Mouse (Mus musculus) spleen, postnatal 14 days (tissue): ENCODE data around the gene Zfp366.

ENCODE experiments used
- DNase-seq, 2 experiments: peaks; one replicate each; pipeline ENCODE4 v3.0.0; 2021 to 2022; ENCODE audit warnings: low spot score in 2 of 2

Gene Zfp366

DNA sequence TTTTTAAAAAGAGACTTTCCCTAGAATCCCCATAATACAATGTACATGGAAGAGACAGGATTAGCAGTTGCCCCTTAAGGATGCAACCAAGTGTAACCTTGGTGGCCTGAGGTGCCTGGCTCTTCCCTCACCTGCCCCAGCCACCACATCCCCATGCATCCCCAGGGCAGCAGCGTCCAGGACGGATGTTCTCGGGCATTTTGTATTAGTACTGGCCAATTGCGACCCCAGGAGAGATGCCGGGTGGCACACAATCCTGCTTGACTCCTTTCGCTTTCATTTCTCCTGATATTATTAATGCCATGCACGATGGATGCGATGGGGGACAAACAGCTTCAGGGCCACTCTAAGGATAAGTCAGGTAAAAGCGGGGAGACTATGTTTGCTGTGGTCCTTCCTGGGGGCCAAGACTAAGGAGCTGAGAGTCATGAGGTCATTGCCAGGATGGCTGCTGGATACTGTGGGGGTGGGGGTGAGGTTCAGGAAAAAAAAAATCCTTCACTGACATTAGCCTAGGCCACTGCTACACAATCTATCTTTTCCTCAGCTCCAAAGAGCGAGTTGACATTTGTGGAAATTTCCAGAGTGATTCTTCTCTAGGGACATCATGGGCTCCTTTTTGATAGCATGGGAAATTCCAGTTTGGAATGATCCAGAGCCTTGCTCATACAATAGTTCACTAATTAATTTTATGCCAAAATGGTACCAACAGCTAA, 1.7 kb downstream of the Zfp366 start:
- DNase-seq: no peak

DNA sequence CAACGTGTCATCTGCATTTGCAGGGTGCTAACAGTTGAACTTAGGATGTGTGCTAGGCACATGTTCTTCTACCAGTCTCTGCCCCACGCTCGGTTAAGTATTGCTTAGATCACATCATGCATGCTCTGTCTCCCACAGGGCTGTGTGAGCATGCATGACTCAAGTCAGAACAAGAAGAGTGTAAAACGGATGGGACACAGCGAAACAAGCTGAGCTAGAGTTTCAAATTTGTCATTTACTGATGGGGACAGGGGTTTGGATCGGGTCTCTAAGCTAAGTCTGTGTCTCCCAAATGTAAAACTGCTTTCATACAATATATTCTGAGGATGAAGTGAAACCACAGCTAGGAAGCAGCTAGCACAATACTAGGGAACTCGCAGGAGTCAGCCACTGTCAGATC, 2.2 kb downstream of the Zfp366 start:
- no peak for DNase-seq

DNA sequence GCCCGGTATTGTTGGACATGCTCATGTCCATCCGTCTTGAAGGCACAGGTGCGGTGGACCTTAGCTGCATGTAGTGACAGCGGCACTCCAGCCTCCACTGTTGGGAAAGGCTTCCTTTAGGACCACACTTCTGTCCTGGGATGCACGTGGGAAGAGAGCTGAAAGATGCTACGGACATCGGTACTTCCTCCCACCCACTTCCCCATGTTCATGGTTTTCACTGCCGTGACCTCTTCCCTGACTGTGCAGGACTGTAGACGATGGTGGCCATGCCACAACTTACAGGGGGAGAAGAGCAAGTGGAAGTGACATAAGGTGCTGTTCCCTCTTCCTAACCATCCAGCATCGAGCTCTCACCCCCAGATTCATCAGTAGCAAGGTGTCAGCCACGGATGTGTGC, 2.8 kb downstream of the Zfp366 start:
- DNase-seq: no peak

DNA sequence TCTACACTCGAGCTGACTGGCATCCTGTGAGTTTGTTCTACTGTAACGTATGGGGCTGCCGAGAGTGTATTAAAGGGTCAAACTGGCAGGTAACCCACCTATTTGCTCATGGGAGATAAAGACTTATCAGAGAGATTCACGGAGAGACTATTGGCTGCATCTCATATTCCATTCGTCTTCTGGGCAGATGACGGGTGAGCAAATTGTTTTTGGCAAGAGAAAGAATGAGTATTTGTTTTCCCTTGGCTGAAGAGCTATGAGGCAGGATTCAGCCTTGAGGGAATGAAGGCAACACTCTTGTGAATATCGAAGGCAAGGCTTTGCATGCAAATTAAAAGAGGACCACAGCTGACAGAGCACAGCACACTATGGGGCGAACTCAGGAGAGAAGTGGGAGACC, 4.0 kb downstream of the Zfp366 start:
- DNase-seq: no peak

DNA sequence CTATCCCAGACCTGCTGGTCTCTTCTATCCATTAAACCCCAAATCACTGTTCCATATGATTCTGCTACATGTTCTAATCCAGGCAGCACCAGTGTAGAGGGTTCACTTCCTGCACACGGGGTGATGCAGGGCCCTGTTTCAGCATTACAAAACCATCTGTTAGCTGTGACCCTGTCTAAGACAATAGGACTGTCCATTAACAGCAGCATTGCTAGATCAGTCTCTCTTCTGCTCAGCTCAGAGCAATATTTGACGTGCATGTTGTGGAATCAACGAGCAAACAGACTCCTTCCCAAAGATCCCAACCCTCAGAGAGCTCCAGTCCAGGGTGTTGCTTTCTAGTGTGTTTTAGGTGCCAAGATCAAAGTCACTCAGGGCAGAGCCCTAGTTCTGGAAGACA, 5.0 kb downstream of the Zfp366 start:
- DNase-seq: no peak

DNA sequence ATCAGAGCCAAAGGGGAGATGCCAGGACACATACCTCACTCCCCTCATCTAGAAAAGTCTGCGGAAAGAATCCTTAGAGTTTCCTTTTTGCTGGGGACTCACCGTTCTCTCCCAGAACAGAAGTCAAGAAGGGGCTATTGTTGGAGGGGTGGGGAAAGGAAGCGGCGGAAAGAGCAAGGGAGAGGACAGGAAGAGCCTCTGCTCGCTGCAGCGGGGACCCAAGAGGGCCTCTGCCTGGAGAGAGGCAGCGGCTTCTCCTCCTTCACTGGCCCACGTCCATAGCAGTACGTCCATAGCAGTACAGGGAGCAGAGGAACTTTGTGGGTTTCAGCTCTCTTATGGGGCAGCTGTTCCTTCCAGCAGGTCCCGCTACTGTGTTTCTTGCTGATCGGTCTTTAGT, 5.8 kb downstream of the Zfp366 start:
- no peak for DNase-seq

DNA sequence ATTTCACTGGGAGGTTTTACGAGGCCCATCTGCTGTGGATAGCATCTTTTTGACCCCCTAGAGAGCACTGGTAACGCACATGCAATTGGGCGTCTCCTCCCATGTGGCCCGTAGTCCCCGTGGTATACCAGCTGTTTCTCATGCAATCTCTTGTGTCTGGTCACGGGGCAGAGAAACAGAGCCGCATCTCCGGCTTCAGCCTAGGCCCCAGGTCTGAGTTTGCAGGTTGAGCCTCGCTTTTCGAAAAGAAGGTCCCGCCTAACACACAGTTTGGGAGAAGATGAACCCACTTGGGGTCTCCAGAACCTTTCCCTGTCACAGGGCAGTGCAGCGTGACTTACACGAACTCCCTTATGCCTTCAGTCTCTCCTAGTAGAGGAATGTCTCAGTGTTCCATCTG, 6.4 kb downstream of the Zfp366 start:
- DNase-seq: no peak

DNA sequence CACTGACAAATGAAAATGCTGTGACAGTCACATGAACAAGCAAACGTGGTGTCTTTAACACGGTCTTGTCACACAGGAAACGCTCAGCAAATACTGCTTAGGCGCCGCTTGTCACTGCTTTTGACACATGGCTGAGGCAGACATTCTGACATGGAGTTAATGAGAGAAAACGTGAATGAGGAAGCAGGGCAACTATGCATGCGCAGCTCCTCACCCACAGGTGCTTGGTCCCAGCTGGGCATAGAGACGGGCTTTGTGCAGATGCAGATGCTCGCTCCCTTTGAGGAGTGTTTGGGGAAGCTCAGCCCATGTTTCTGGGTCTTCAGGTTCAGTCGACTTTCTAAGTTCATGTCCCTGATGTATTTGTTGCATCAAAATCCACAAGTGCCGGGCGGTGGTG, 11.7 kb downstream of the Zfp366 start:
- no peak for DNase-seq

DNA sequence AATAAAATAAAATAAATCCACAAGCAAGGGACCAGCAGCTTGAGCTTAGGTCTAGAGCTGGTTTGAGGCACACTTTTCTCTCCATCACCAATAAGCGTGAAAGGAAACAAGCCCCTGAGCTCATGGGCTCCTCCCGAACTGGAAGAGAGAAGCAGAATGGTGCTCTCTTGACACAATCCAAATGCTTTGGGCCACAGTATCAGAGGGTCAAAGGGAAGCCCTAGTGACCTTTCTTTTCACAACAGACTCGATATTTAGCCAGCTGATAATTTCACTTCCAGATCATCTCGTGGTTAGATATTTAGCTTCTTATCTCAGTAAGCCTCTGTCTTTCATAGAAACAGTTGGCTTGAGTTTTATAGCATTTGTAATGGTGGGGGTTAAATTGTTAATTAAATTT, 12.2 kb downstream of the Zfp366 start:
- no peak for DNase-seq

DNA sequence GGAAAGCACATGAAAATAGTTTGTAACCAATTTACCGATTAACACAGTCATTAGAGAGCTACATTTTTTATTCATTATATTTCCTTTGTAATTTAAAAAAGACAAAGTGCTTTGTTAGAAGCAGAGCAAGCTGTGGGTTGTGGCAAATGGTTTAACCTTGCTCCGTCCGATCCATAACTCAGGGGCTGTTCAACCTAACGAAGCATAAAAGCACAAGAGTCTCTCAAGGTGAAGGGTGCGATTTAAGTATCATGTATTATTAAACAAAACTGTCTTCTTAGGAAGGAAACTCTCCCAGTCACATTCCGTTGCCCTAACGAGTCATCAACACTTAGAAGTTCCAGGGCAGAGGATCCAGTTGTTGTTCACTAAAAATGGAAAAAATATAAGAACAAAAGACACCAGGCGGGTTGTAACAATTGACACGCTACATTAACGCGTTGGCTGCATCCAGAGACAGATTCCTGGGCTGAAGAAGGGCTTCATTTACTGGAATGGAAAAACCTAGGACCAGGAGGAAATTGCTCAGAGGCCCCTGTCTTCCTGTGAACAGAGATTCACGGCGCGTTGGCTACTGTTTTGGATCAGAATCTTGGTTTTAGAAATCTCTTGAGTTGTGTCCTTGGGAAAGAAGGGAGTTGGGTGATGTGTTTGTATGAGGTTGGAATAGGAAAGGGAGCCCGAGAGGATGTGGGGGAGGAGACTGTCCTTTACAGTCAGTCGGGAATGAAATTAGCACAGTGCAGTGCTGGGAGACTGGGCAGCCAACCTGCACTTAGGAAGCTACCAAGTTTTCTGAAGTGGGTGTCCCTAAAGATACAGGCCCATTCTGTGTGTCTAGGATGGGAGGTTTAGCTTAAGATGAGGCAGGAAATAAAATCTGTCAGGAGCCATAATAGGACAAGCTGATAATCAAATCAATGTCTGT, 17.3 kb downstream of the Zfp366 start:
- DNase-seq: no peak

DNA sequence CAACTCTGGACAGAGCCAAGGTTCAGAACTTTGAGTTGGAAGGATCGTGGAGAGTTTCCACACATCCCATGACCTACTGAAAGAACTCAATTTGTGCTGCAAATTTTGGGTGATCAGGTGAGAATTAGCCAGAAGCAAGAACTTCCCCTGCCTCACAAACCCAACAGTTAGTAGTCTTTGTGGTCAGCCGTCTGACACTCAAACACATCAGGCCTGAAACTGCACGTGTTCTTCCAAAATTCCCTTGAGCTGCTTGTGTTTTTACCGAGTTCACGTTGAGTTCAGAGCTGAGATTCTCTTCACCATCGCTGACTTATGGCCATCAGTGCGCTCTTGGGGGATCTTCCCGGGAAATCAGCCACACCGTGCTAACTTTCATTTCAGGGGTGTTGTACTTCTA, 22.6 kb downstream of the Zfp366 start:
- no peak for DNase-seq

DNA sequence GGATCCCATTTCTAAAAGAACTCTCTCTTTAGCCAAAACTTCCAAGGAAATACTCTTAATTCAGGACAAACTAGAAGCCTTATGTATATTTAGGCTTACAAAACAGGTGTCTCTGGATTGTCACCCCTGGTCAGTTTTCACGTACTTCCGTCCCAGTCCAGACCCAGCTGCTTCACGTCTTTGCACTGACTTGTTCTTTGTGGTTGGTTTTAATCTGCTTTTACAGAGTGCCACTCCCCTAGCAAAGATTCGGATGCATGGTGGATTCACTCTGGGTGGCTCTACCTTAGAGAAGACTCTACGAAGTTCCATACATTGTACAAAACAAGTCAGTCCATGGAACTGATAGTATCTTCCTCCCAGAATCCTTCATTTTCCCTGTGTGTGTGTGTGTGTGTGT, 25.2 kb downstream of the Zfp366 start:
- DNase-seq: no peak

DNA sequence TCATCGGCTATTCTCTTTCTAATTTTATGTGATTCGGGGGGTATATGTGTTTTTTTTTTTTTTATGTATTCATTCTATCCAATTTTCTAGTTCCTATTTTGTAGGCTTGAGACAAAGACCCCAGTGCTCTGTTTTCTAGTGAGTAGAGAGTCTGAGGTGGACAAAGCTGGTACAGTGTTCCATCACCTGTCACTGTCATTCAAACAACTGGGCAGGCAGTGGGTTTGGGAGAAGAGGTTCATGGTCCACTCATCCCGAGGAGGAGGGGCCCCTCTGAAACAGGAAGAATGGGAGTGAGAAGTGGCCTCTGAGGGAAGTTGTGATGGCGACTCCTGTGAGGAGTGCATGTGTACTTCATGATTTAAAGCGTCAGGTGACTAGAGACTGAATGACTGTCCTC, 26.2 kb downstream of the Zfp366 start:
- DNase-seq: no peak

DNA sequence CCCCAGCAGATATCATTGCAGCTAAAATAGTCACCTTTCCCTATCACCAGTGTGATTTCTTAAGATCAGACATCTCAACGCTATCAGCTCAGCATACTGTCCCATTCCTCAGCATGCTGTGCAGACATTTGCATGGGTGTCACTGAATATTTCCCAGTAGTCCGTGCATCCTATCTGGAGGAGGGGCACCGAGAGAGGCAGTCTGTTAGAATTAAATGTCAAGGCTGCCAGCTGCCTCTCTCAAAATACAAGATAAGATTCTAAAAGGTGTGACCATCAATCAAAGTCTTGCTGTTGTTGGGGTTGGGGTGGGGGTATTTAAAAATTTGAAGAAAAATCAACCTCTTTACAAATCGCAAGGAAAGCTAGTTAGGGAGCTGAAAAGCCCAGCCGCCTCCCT, 28.4 kb downstream of the Zfp366 start:
- DNase-seq: no peak

DNA sequence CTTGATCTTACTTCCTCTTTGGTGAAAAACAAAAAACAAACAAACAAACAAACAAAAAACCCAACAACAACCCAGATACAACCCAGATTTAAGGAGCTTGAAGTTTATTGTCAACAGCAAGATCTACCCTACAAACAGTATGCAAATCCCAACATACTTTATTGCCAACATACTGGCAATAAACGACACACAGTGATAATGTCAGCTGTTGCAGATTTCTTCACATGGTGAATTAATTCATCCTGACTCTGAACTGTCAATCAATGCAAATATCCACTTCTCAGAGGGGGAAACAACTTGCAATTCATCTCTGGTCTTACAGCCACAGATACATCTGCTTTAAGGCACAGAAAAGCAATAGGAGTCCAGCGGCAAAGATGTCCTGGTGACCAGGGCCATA, 31.4 kb downstream of the Zfp366 start:
- no peak for DNase-seq

DNA sequence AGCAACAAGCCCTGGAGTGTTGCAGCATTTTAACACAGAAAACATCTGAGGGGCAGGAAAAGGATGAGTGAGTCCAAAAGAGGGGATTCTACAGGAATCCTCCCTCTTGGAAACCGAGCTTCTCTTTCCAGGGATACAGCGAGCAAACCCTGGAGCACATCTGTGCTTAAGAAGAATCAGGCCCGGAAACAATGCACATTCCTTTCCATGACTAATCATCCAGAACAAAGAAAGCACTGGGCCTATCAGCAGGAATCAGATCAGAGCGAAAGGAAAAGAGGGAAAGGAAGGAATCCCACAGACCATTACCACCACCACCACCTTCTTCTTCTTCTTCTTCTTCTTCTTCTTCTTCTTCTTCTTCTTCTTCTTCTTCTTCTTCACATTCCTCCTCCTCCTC, 33.4 kb downstream of the Zfp366 start:
- DNase-seq: no peak

DNA sequence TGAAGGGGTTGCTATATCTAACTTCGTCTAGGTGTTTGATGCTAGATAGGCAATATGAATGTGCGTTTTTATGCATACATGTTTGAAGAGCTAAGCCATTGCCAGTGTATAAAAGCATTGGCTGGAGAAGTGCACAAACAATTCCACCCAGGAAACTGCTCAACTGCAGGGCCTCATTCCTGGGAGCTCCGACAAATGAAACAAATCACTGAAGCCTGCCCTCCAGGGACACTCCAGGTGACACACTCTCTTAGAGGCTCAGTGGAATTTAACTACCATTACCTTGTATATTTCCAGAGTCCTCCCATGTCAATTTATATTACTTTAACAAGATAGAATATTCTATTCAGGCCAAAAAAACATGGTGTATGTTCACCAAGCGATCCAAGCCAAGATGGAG, 35.0 kb downstream of the Zfp366 start:
- no peak for DNase-seq

DNA sequence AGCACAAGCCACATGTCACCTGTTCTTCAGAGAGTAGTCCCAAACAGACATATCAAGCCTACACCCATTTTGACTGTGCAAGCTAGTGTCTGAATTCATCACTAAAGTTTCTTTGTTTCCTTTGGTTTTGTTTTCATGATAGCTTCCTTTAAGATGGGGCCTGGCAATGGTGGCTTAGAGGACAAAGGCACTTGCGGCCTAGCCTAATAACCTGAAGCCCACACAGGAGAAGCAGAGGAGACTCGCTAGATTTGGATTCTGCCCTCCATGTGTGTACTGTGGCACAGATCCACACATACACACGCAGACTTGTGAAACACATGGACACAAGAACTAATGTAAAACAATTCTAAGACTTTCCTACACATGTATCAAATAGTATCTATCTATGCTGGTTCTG, 37.4 kb downstream of the Zfp366 start:
- DNase-seq: no peak

DNA sequence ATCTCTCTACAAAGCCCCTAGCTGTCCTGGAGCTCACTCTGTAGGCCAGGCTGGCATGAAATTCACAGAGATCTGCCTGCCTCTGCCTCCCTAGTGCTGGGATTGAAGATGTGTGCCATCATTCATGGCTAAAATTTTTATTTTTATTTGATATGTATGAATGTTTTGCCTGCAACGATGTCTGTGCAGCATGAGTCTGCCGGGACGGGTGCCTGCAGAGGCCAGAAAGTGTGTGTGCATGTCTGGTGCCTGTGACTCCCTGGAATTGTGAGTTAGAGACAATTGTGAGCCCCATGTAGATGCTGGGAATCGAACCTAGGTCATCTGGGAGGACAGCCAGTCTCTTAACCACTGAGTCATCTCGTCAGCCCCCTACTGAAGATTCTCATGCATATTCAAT, 37.9 kb downstream of the Zfp366 start:
- no peak for DNase-seq

DNA sequence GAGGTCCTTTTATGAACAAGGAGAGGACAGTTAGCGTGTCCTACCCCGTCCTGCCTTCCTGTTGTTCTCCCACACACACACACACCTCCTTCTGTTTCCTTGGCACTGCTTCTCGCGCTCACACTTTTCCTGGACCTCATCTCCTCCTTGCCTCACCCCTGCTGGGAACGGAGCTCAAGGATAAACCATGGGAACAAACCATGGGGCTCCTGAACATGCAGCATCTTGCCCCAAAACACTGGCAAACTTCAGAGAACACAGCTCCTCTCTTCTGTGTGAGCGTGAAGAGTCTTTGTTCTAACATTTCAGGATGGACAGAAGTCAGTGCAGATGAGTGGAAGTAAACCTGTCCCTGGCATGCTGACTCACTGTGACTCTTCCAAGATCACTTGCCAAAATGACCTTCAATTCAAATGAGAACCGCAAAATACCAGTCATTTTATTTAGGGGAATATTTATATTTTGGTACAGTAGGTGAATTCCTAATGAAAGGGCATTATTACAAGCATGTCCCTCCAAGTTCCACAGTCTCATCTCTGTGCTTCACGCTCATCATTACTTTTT, 38.8 kb downstream of the Zfp366 start:
- DNase-seq: no peak

DNA sequence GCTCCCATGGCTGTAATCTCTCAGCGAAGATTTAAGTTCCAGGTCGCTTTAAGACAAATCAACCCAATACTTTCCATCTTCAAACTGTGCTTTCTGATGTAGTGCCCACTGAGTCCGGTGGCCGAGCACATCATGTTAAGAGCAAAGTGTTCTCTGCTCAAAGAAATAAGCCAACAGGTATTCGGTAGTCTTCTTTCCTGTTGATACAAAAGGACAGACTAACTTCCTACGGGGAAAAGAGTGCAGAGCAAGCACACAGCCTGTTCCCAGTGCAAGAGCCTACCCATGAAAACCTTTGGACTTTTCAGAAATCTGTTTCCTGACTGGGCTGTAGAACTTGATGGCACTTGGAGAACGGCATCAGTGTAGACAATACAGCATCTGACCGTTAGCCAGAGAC, 39.3 kb downstream of the Zfp366 start:
- DNase-seq: no peak

DNA sequence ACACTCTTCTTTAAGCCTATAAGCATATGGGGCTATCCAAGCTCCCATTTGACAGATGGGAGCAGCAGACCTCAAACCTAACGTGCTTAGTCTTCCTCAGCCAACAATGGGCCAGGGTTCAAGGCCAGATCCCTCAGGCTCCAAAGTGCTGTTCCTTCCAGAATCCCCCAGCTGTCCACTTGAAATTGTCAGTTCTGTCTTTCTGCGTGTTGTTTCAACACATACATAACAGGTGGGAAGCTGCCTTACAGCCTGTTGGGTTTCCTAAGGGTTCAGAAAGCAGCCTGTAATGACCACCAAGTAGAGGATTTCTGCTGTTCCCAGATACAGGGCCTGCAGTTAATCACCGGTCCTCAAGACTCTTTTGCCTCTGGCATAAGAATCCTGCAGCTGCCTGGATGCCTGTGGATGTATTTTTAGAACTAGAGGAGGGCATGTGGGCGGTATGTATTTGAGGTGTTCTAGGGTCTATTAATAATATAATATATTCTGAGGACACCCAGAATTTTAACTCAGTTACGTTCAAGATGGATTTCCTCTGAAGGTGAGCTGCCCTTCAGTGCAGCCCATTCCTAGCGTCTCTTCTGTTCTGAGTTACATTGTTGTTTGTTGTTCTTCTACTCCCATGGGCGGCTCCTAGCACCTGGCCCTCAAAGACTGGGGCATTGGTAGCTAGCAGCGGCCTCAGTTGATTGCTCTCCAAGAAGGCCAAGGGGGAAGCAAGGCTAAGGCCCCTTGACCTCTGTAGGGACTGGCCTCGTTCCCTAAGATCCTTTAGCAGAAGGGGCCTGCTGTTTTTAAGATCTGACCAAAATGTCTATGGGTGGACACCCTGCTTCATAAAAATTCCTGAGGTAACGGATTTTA, 41.0 kb downstream of the Zfp366 start:
- DNase-seq: no peak
